Mouse (Mus musculus) megakaryocyte-erythroid progenitor cell, adult 5 weeks (primary cell): ENCODE measurements around the gene Cd40. TPM values are rescaled to one million over a fixed set of nuclear protein-coding genes. Genes with fewer than 3 reads are reported as not detected.

Experiments used
- polyA plus RNA-seq: library from polyadenylated mRNA; stranded (reverse); fragments of >175 nt; gene quantifications from 2 replicates; pipeline ENCODE4 v1.2.3, GENCODE M21; 2012

The Cd40 gene
- polyA plus RNA-seq, result 0.12 and 0.43 TPM in 2 replicates

DNA sequence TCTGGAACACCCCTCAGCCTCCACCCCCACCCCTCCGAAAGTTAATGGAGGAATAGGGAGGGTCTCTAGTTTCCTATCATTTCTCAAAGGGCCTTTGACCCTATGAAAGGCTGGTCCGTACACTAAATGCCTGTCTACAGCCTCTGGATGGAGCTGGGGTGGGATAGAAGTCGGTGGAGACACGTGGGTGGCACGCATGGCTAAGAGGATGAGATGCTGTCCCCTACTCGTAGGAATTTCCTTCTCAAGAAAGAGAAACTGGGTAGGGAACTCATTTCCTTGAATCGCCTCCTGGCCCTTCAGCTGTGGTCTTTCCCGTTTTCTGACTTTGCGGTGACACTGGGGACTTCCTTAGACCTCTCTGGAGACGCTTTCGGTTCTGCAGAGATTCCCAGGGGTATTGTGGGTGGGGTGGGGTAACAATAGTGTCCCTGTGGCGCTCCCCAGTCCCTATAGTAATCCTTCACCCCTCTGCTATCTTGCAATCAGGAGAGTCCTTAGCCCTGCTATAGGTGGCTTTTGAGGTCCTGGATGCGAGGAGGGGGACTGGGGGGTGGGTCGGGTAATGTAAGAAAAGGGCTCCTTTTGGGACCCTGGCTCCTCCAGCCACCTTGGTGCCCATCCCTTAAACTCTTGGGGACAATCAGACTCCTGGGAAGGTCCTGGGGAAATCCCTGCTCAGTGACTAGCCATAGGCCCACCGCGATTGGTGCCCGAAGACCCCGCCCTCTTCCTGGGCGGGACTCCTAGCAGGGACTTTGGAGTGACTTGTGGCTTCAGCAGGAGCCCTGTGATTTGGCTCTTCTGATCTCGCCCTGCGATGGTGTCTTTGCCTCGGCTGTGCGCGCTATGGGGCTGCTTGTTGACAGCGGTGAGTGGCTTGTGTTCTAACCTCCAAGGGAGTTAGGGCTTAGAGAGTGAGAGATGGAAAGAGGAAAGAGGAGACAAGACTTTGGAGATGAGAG lies at the start of gene Cd40:
Gene Cd40, plus strand, starts transcription at position 740 of the 965 bp plus-strand sequence.

DNA sequence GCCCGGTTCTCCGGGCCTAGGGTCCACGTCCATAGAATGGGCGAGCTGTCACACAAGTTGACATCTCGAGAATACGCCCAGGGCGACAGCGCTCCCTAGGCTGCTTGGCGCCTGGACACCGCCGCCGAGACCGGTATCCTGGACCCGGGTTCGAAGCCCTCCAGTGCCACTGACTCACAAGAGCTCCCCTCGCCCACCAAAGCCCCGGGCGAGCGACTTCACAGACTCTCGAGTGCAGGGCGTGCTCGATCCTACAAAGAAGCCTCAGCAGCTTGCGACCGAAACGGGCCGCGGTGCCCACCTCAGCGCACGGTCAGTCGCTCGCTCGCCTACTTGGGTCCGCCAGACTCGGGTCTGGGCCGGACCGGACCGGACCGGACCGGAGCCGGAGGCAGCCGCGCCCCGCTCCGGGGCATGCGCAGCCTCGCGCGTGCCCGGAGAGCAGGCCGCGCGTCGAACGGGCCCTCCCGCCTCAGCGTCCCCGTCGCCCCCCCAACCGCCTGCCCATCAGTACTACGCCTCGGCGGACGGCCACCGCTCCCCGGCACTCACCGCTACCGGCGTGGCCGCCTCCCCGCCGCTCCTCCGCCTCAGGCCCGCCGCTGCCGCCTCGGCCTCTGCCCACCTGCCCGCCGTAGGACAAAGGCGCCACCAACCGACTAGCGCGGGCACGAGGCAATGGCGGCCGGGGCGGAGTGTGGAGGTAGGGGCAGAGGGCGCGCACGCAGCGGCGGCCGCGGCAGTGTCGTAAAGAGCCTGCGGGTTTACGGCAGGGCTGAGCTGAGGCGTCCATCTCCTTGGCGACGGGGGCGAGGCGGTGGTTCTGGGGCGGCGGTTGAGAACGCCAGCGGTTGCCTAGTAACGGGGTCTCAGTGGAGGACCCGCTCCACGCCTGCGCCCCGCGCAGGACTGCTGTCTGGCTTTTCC lies 21.0 kb upstream of the Cd40 start, which contains the start of gene Ncoa5:
Gene Ncoa5, minus strand, starts transcription at position 737 of the 927 bp plus-strand sequence.

DNA sequence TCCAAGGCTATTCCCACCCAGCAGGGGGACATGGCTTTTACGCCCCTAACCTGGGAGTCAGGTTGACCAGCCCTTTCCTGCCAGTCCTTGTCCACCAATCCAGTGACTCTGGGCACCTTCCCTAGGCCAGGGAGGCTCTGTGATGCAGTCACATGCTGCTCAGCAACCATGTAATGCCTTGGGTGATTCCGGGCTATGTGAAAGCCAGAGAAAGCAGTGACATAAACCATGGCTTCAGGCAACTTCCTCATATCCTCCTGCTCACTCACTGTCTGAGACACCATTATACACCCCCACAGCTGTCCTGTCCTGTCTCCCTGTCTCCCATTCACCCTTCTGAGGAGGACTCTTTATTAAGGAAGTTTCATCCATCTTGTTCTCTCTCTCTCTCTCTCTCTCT lies 35.2 kb downstream of the Cd40 start, which contains the start of gene 1700025C18Rik:
Gene 1700025C18Rik, minus strand, starts transcription at position 101 of the 400 bp plus-strand sequence.

Other genes starting within 250 kb of the Cd40 start
- gene Zswim1, start 232.9 kb upstream of the Cd40 start, polyA plus RNA-seq, result 20.6 and 27.7 TPM in 2 replicates
- 0.21 and 0.23 TPM in 2 replicates for gene Spata25, start 227.1 kb upstream of the Cd40 start, polyA plus RNA-seq
- gene Ctsa, start 222.8 kb upstream of the Cd40 start, polyA plus RNA-seq, result 364 and 538 TPM in 2 replicates
- gene Neurl2, start 222.2 kb upstream of the Cd40 start, polyA plus RNA-seq, result 3.5 and 4.1 TPM in 2 replicates
- gene Pltp, start 197.9 kb upstream of the Cd40 start, polyA plus RNA-seq, result 0.16 and 0.51 TPM in 2 replicates
- gene Pcif1, start 176.3 kb upstream of the Cd40 start, polyA plus RNA-seq, result 144 and 161 TPM in 2 replicates
- gene Zfp335, start 143.9 kb upstream of the Cd40 start, polyA plus RNA-seq, result 51.0 and 59.7 TPM in 2 replicates
- gene Mmp9, start 114.8 kb upstream of the Cd40 start, polyA plus RNA-seq, result 6.3 and 27.6 TPM in 2 replicates
- 0.61 and 1.1 TPM in 2 replicates for gene Slc12a5, start 94.8 kb upstream of the Cd40 start, polyA plus RNA-seq
- 33.9 and 36.3 TPM in 2 replicates for gene Ncoa5, start 20.8 kb upstream of the Cd40 start, polyA plus RNA-seq
- not detected in 2 replicates for gene 1700025C18Rik, start 35.1 kb downstream of the Cd40 start, polyA plus RNA-seq
- gene Cdh22, start 179.2 kb downstream of the Cd40 start, polyA plus RNA-seq, result 0.02 and 0.03 TPM in 2 replicates
- 151 and 201 TPM in 2 replicates for gene Slc35c2, start 232.2 kb downstream of the Cd40 start, polyA plus RNA-seq